Mouse (Mus musculus): ENCODE measurements around the gene Fam76a. TPM values are rescaled to one million over a fixed set of nuclear protein-coding genes. Genes with fewer than 3 reads are reported as not detected.
A peak's percentile ranks its signal among the peaks of the same experiment; 100 is the strongest.

The Fam76a gene
- total and polyA plus RNA-seq, 3 experiments, result 10.3 to 11.5 (median 10.8) TPM

GRCm38 (mm10) chr4:132941012-132941729 lies 18.8 kb upstream of the Fam76a start:
- DNase-seq (ENCODE audit: extremely low read depth), result no peak
- no peaks in the 10 kb centered on the region for H3K9me3 ChIP-seq (replicated peaks; ENCODE audit: low read length)
- H3K4me1 ChIP-seq (ENCODE audit: control insufficient read depth in 1 of 2, insufficient read depth in 2 of 2), result peaks cover 16 to 43% of the 10 kb centered on the region in 2 experiments
- no peak overlapping the region for H3K4me2 ChIP-seq (ENCODE audit: insufficient read depth, low read depth, poor library complexity, severe bottlenecking)
- TF ChIP-seq CTCF (conservative IDR thresholded peaks at IDR 0.05 in 1 of 2, IDR thresholded peaks at IDR 0.05 in 1 of 2; ENCODE audit: low read depth in 2 of 2, low read length in 2 of 2), result no peak
- no peak for TF ChIP-seq JUND (conservative IDR thresholded peaks at IDR 0.05; ENCODE audit: low read depth, low read length)
- no peak for TF ChIP-seq ZNF384 (IDR thresholded peaks at IDR 0.05; ENCODE audit: low read depth, low read length)
- no peak for TF ChIP-seq TBP (conservative IDR thresholded peaks at IDR 0.05; ENCODE audit: low read depth, low read length)
- no peak for TF ChIP-seq CHD2 (IDR thresholded peaks at IDR 0.05; ENCODE audit: low read length)
- TF ChIP-seq CHD1 (IDR thresholded peaks at IDR 0.05; ENCODE audit: low read depth, low read length), result no peak
- TF ChIP-seq RAD21 (IDR thresholded peaks at IDR 0.05; ENCODE audit: low read depth, low read length), result no peak
- TF ChIP-seq USF2 (conservative IDR thresholded peaks at IDR 0.05; ENCODE audit: low read depth, low read length), result no peak
- no peak for TF ChIP-seq POLR2AphosphoS2 (IDR thresholded peaks at IDR 0.05; ENCODE audit: low read depth, low read length)
- no peak for TF ChIP-seq GABPA (IDR thresholded peaks at IDR 0.05; ENCODE audit: insufficient replicate concordance, low read depth, low read length)
- TF ChIP-seq NELFE (IDR thresholded peaks at IDR 0.05; ENCODE audit: low read depth, low read length), result no peak
- no peak for TF ChIP-seq PAX5 (IDR thresholded peaks at IDR 0.05; ENCODE audit: low read length)
- H3K4me3 ChIP-seq (replicated peaks in 1 of 3; ENCODE audit: low read depth in 2 of 3, low read length in 2 of 3, poor library complexity in 1 of 3), result no peak overlapping the region
- no peak overlapping the region for H3K9ac ChIP-seq (ENCODE audit: insufficient read depth, low read depth)
- H3K79me2 ChIP-seq (replicated peaks; ENCODE audit: control insufficient read depth, extremely low read depth, insufficient read depth, poor library complexity, severe bottlenecking), result no peaks in the 10 kb centered on the region
- in situ Hi-C loops (cut with MboI; ENCODE audit: low pct_ligation_motif_present, low pct_unique_long_range_greater_than_20kb, low sequenced_read_pairs), result no loop called here
- no peaks in the 10 kb centered on the region for H3K27me3 ChIP-seq (replicated peaks)
- no peak overlapping the region for H3K27ac ChIP-seq (ENCODE audit: insufficient read depth, low read depth)
- dilution Hi-C loops (cut with MboI; ENCODE audit: extremely low pct_ligation_motif_present, extremely low pct_unique_long_range_greater_than_20kb, low sequenced_read_pairs), result no loop called here
- H3K36me3 ChIP-seq (replicated peaks in 1 of 2; ENCODE audit: control insufficient read depth in 1 of 2, insufficient read depth in 1 of 2, low read length in 1 of 2), result no peaks in the 10 kb centered on the region

- Histone ChIP-seq H3K36me3 (replicated peaks in 1 of 2; ENCODE audit: control insufficient read depth in 1 of 2, insufficient read depth in 1 of 2, low read length in 1 of 2) (no peaks in the 10 kb centered on the region), H3K4me3 (replicated peaks in 1 of 3; ENCODE audit: low read depth in 2 of 3, low read length in 2 of 3, poor library complexity in 1 of 3) (peak overlapping the region; percentile 35 to 45 (median 36)), H3K79me2 (replicated peaks; ENCODE audit: control insufficient read depth, extremely low read depth, insufficient read depth, poor library complexity, severe bottlenecking) (no peaks in the 10 kb centered on the region), H3K9me3 (replicated peaks; ENCODE audit: low read length) (no peaks in the 10 kb centered on the region), H3K4me2 (ENCODE audit: insufficient read depth, low read depth, poor library complexity, severe bottlenecking) (peak overlapping the region; percentile 72), H3K27ac (ENCODE audit: insufficient read depth, low read depth) (no peak overlapping the region), H3K27me3 (replicated peaks) (no peaks in the 10 kb centered on the region), H3K9ac (ENCODE audit: insufficient read depth, low read depth) (peak overlapping the region; percentile 26; the same call in 1 of the 2 replicates), H3K4me1 (ENCODE audit: control insufficient read depth in 1 of 2, insufficient read depth in 2 of 2) (peaks cover 16 to 34% of the 10 kb centered on the region in 2 experiments)
- dilution Hi-C loops (cut with MboI; ENCODE audit: extremely low pct_ligation_motif_present, extremely low pct_unique_long_range_greater_than_20kb, low sequenced_read_pairs) (no loop called here), in situ Hi-C loops (cut with MboI; ENCODE audit: low pct_ligation_motif_present, low pct_unique_long_range_greater_than_20kb, low sequenced_read_pairs) (no loop called here)
- peak; percentile 85 for DNase-seq (ENCODE audit: extremely low read depth)
- TF ChIP-seq JUND (conservative IDR thresholded peaks at IDR 0.05; ENCODE audit: low read depth, low read length) (peak; percentile 72), SMC3 (IDR thresholded peaks at IDR 0.05; ENCODE audit: low read depth, low read length) (peak; percentile 56), TCF12 (IDR thresholded peaks at IDR 0.05; ENCODE audit: low read depth, low read length) (peak; percentile 48; the same call in 1 of the 2 replicates), RAD21 (IDR thresholded peaks at IDR 0.05; ENCODE audit: low read depth, low read length) (peak; percentile 26), POLR2A (IDR thresholded peaks at IDR 0.05; ENCODE audit: low read depth, low read length) (peak; percentile 40; the same call in 1 of the 2 replicates), NELFE (IDR thresholded peaks at IDR 0.05; ENCODE audit: low read depth, low read length) (no peak; the same call in 1 of the 2 replicates), CTCF (conservative IDR thresholded peaks at IDR 0.05 in 1 of 2, IDR thresholded peaks at IDR 0.05 in 1 of 2; ENCODE audit: low read depth in 2 of 2, low read length in 2 of 2) (peak; percentile 48 to 77; a peak in 3 of 4 replicates), POLR2AphosphoS2 (IDR thresholded peaks at IDR 0.05; ENCODE audit: low read depth, low read length) (no peak), ZMIZ1 (IDR thresholded peaks at IDR 0.05; ENCODE audit: low read depth, low read length) (no peak), MAZ (IDR thresholded peaks at IDR 0.05; ENCODE audit: low read depth, low read length) (no peak), JUN (IDR thresholded peaks at IDR 0.05; ENCODE audit: insufficient read depth, low read depth, low read length) (0 out of 2 replicates have a peak, but pooled peaks have one; percentile 14)
These were observed 17.2 kb upstream of the Fam76a start for GRCm38 (mm10) chr4:132939421-132940127.

All from CH12.LX (cell line).